Mouse (Mus musculus): Measurements from ENCODE around the gene Serpina16.
"Not testable (repeated sequence)": the region's sequence is repeated elsewhere in the genome, so short reads cannot be mapped to it uniquely, and the experiment has no call there.

Gene Serpina16

DNA sequence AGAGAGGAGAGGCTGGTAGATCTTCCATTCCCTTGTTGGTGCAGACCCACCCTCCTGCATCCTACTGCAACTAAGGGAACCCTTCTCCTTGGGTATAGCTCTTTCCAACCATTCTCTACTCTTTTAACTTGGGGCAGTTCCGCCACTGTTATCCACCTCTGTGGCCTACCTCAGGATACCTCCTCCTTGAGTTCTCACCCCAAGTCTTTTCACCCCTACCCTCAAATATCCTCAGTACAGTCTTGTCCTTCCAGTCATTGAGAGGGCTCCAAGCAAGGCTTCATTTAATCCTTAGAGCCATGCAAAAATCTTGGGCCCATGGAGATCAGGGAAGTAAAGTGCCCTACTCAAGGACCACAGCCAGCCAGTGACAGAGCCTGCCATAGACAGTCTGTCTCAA is at the start of gene Serpina16:
Serpina16 (minus strand) TSS at position 101 of the 400 bp plus-strand sequence.
- in situ Hi-C loops (cut with MboI, MseI): no loop called here

DNA sequence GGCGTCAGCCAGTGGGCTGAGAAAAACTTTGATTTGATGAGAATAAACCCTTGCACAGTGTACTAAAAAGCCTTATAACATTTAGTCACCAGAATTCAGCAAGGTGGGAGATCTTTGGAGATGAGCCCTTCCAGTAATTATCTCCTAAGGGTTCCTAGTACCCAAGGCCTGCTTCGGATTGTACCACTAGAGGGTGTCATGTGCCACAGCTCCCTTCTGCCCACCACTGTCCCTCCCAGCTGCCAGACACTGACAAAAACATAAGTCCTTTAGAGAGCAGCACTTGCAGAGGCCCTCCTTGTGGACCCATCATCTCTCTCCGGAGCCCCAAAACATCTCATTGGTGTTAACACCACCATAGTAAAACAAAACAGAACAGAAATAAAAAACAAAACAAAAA is 35.6 kb upstream of the Serpina16 start:
- in situ Hi-C loops (cut with MboI, MseI): no loop called here

DNA sequence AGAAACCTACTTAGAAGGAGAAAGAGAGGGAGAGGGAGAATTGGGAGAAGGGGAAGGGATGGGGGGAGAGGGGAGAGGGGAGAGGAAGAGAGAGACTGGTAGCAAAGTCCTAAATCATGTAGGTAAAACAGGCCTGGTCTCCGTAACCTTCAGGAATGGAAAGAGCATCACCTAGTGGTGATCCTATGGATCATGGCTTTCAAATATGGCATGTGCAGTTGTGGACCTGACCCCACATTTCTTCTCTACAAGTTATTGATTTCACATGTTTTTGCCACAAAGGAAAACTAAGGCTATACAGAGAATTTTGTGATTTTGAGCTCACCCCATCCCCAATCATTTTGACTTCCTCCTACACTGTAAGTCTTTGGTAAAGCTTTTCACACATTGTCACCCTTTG is 34.5 kb upstream of the Serpina16 start:
- in situ Hi-C loops (cut with MboI, MseI): no loop called here

DNA sequence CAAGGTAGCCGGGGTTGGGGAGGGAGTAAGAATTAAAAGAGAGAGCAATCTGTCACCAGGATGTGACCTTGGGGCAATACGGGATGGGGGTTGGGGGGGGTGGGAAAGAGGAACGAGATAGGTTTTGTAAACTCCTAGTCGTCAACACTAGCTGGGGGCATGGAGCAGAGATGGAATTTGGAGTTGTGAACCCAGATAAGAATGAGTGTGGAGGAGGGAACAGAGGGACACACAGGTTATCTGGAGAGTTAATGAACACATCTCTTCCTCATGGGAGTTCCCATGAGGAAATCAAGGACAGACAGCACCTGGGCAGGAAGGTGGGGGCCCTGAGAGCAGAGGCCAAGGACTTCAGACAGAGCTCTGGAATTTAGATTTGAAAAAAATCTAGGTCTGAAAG is 30.2 kb upstream of the Serpina16 start:
- in situ Hi-C loops (cut with MboI, MseI): no loop called here

DNA sequence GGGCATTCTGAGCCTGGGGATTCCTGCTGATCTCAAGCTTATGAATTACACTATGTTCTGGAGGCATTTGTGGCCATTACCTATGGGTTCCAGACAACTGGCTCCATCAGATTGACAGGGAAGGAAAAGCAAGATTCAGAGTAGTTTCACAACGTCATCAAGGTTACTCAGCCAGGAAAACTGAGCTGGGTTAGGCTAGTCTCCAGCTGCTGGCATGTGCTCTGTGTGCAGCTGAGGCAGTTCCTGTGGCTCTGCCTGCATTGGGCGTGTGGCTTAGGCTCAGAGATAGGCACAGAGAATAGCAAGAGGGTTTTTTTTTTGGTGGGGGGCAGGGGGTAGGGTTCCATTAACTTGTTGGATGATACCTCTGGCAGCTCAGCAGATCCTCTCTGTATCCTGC is 29.6 kb upstream of the Serpina16 start:
- in situ Hi-C loops (cut with MboI, MseI): no loop called here

DNA sequence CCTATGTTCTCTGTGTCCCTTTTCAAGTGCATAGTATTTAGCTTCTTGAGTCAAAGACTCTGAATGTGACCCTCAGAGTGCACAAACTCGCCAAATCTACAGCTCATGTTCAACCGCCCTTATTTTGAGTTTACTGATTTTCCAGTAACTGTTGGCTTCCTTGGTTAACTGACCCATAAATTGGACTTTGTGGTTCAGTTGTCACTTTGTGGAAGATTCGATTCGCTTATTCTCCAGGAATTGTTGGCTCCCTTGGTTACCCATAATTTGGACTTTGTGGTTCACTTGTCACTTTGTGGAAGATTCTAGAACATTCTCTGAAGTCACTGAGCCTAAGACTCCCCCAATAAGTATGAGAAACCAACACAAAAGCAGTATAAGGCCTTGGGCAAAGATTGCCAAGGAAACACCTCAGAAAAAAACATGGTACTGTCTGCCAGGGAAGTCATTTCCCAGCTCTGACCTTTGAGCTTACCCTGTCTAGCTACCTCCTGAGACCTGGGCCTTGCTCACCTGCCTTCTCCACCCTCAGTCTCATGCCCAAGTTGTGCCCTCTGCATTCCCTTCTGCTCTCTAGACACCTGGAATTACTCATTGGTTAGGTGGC is 24.3 kb upstream of the Serpina16 start:
- in situ Hi-C loops (cut with MboI, MseI): no loop called here

DNA sequence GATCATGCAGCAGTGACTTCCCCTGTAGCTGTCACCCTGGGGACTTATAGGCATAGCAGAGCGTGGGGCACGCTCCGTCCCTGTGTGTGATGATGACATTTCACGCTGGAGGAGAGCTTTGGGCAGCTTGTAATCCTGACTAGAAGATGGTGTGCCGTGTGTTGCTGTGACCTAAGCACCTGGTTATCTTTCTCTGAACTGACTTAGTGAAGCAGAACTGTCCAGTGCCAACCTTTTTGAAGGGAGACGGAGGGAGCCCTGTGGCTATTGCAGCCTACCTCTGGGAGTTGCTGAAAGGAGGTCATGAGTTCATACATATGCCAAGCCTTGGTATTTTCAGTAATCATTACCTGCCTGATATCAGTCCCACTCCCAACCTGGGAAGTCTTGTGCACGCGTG is 19.5 kb upstream of the Serpina16 start, which contains the start of gene Serpina1f:
Serpina1f (minus strand) TSS at position 101 of the 400 bp plus-strand sequence.
- in situ Hi-C loops (cut with MboI, MseI): no loop called here

DNA sequence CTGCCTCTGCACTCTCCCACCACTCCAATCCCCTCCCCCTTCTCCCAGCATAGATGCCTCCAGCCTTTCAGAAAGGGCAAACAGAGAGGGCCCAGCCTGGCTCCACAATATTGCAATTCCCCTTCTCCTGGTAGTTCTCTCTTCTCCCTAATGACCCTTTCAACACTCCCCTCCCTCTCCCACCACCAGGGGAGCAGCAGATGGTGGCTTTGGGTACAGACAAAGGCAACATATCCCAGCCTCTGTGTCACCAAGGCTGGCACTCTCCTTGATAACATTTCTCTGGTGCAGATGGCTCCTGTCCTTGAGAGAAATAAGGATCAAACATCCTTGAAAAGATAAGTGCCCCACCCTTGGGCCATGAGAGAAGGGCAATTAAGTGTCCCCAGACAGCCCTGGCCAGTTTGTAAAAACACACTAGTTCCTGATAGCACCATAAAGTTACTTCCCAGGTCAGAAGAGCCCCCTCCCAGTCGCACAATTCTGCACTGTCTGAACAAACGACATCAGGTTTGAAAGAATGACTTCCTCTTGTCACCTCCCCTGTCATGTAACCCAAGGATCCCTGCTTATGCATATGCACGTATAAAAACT is 12.4 kb upstream of the Serpina16 start:
- in situ Hi-C loops (cut with MboI, MseI): no loop called here

DNA sequence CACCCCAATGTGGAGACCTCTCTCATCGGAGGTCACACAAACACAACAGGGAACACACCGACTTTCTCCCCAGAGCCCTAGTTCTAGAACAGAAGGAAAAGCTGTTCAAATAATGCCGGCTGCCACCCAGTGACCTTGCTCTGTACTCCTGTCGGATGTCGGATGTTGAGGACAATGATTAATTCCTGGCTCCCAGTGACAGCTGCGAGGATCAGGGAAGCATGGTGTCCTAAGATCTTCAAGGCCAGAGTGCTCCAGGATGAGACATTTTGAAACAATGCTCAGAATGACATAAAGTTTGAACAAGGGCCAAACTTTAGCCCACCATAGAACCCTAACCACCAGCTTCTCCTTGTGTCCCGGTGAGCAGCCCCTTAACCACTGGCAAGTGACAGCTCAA is 11.1 kb upstream of the Serpina16 start:
- in situ Hi-C loops (cut with MboI, MseI): no loop called here

DNA sequence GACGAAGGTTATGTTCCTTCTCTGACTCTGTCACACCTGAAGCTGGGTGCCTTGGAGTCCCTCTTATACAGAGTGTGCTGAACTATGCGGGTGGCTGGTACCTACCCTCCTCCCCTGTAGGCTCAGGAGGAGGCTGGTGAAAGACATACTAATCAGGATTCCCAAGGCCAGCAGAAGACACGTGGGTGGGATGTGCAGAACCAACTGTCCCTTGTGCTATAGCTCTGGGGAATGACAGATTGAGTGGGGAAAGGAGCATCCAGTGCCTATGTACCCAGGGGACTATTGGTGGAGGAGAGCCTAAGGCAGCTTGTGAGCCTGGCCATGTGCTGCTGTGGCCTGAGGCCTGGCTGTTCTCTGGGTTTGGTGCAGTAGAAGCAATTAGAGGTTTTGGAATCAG is 10.1 kb upstream of the Serpina16 start:
- in situ Hi-C loops (cut with MboI, MseI): no loop called here

DNA sequence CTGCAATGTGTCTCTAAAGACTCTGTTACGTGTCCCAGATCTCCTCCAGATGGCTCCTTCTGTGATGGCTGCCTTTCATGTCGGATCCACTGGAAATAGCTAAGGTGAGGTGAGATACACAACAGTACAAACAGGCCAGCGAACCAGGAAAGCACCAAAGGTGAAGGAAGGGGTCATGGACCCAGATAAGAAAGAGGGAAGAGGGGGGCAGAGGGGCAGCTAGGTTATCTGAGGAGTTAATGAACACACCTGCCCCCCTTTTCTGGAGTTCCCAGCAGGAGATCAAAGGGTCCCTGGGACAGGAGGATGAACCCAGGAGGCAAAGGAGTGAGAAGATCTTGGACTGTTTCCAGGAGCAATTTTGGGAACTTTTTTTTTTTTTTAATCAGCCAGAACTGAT is 9.4 kb upstream of the Serpina16 start:
- in situ Hi-C loops (cut with MboI, MseI): no loop called here

DNA sequence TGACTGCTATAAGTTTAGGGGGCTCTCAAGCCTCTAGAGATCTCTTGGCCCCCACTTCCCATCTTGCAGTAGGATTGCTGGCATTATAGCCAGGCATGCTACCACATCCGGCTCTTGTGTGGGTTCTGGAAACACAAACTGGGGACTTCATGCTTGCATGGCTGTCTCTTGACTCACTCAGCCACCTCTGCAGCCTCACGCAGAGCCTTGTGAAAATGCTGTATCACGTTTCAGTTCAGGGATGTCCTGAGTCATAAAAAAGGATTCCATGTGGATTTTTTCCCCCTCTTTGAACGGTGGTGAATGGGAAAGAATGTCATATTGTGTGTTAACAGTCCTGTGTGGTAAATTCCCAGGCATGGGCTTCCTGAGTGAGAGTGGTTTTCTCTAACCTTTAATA is 7.8 kb upstream of the Serpina16 start:
- in situ Hi-C loops (cut with MboI, MseI): no loop called here

DNA sequence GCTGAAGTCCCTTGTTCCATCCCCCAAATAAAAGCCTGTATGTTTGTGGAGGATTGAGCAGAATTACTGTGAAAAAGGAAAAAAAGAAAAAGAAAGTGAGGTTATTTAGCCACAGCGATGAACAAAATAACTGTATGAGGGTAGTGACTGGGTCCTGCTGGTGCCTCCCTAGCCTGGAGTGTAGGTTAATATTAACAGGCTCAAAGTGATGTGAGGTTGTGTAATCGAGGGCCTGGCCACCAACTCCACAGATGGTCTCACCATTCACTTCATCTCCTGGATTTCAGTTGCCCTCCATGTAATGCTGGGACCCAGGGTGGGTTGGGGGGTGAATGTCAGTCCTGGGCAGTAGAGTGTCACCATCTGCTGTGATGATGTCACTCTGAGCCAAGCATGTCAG is 5.8 kb upstream of the Serpina16 start:
- in situ Hi-C loops (cut with MboI, MseI): no loop called here

DNA sequence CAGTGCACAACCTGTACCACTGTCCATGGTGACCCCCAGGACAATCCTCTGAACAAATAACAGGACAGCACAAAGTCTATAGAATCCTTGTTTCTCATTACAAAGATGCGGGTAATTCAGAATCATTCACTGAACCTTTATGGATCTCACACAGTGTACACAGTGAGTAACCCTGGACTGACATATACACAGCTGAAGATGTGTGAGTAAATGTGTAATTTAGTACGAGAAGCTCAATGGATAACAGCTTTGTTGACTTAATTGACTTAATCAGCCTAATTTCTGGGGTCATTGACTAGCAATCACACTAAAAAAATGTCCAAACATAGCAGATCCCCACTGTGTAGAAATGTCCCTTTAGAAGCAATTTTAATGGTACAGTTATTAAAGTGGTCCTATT is 5.2 kb upstream of the Serpina16 start:
- in situ Hi-C loops (cut with MboI, MseI): no loop called here

DNA sequence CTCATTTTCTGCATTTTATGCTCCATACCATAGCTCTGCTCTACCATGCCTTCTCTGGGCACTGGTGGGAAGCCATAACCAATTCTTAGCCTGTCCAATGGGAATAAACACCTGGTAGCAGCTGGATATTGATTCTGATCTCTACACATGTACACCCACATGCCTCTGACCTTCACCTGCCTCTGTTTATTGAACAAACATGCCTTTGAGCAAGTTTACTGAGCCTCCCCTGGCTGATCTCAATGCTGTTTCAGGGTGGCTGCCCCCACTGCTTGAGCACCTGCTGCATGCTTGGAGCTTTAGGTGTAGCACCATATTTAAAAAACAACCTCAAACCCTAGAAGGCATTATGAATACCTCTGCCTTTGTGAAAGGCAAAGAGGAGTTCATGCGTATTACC is 3.9 kb upstream of the Serpina16 start:
- in situ Hi-C loops (cut with MboI, MseI): not testable (repeated sequence)

DNA sequence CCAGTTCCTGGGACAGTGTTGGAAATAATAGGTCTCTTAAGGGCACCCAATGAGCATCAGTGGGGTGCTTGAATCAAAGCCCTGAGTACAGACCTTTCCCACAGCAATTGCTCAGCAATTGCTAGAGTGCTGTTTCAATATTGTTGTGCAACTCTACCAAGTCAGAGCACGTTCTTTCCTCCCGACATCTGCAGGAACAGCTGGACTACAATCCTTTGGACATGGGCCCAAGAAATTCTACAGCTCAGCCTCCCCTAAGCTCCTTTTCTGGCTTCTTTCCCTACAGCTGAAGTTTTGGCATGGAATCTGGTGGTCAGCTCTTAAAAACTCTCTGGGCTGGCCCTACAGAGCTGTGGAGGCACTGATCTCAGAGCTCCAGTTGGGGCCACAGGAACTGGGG is 2.8 kb downstream of the Serpina16 start:
- in situ Hi-C loops (cut with MboI, MseI): loop anchor here (5.0 kb wide), 1 partner anchor 254 kb away; no protein-coding TSS in a partner anchor

DNA sequence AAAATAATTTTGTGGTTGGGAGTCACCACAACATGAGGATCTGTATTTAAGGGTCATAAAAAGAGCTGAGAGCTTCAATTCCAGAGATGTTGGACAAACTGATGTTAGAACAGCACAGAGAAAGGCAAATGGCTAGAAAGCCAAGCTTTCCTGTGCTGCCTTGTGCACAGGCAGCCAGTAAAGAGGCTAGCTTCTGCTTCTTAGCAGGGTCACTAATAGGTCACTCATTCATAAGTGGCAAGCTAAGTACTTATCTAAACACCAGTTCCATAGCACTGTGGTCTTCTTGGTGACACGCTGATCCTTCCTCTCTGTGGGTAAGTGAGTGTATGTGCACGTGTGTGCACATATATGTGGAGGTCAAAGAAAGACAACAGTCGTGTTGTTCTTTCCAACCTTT is 4.5 kb downstream of the Serpina16 start:
- in situ Hi-C loops (cut with MboI, MseI): loop anchor here (5.0 kb wide), 1 partner anchor 256 kb away; no protein-coding TSS in a partner anchor

DNA sequence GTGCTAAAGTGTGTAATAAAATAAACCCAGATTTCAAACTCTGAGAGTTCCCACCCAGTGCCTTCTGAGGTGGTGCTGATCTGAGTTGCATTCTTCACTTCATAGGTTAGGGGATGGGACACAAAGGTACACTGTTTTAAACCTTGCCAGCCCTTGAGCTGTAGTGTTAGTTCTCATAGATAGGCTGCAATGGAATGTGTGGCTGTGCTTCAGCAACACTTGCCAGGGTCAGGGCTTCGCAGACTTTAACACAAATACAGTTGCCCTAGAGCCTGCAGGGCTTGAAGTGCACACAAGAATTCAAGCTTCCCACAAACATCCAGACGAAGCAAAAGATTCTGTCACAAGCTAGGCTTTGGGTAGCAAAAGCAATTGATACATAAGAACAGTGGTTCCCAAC is 5.0 kb downstream of the Serpina16 start:
- in situ Hi-C loops (cut with MboI, MseI): loop anchor here (5.0 kb wide), 1 partner anchor 256 kb away; no protein-coding TSS in a partner anchor

DNA sequence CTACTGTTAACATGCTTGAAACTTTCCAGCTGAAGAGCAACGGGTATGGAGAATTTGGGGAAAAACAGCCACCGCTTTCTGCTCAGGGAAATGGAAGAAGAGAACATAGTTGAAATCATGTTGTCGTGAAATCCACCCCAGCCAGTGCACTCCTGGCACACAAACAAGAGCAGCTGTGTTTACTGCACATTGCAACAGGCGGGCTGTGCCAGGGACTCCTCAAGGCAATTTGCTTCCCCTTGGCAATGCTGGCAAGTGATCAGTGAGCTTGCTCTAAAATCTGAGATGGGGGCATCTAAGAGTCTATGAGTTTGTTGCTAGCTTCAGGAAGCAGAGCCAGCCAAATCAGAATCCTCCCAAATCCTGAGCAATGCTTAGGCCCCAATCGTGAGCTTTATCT is 5.6 kb downstream of the Serpina16 start:
- in situ Hi-C loops (cut with MboI, MseI): loop anchor here (5.0 kb wide), 1 partner anchor 257 kb away; no protein-coding TSS in a partner anchor

DNA sequence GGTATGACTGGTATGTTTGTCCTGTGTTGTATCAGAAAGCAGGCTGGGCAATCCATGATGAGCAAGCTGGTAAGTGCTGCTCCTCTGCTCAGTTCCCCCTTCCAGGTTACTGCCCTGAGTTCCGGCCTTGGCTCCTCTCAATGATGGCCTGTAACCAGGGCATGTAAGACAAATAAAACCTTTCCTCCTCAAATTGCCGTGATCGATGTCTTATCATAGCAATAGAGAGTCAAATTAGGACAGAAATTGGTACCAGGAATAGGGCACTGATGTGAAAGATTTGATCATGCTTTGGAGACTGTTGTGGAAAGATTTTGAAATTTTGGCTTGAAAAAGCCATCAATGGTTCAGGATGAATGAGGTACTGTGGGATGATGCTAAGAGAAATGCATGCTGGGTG is 10.7 kb downstream of the Serpina16 start:
- in situ Hi-C loops (cut with MboI, MseI): no loop called here

DNA sequence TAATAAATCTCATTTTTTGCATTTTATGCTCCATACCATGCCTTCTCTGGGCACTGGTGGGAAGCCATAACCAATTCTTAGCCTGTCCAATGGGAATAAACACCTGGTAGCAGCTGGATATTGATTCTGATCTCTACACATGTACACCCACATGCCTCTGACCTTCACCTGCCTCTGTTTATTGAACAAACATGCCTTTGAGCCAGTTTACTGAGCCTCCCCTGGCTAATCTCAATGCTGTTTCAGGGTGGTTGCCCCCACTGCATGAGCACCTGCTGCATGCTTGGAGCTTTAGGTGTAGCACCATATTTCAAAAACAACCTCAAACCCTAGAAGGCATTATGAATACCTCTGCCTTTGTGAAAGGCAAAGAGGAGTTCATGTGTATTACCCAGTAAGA is 13.9 kb downstream of the Serpina16 start:
- in situ Hi-C loops (cut with MboI, MseI): not testable (repeated sequence)

DNA sequence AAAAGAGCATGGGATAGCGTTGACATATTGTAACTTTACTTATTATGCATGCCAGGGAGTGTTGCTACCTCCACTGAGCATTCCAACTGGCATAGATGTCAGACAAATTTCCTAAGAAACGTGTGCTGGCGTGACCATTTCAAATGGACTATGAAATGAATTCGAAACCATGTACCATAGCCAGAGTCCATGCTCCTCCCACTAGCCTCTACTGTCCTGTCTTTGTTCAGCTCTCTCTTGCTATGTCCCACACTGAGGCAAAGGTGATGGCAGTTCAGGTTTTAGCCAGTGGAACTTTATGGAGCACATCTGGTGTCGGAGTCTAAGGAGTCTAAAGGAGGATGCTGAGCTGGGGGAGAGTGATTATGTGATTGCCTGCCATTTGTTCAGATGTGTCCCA is 15.9 kb downstream of the Serpina16 start:
- in situ Hi-C loops (cut with MboI, MseI): no loop called here

DNA sequence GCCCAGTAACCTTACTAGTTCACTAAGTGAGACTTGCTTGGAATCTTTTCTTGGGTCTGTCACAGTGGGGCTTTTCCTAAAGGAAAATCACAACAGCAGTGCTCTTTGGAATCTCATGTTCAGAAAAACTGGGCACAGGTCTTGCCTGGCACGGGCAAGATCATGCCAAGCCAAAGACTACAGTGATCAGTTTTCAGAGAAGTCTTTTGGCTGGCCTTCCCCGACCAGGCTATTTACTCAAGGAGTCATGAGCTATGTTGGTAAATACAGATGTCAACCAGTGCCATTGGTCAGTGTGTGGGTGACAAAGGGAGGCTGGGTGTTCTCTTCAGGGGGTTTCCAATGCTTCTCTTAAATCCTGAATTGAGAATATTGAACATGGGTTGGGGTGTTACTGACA is 16.8 kb downstream of the Serpina16 start:
- in situ Hi-C loops (cut with MboI, MseI): no loop called here

DNA sequence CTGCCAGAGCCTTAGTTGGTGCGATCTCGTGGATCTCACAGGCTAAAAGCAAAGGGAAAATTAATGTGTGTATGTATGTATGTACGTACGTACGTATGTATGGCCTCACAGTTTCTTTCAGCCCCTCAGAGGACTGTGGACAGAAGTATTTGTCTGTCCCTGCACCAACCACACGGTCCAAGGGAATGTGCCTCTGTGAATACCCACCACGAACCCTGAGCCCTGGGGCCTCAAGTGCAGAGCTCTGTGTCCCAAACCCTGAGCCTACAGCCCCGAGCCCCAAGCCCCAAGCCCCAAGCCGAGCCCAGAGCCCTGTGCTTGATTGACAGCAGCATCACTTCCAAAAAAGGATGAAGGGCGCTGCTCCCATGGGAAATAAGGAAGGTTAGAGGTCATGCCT is 17.9 kb downstream of the Serpina16 start:
- in situ Hi-C loops (cut with MboI, MseI): no loop called here

All from regulatory T cell (primary cell).